Mouse (Mus musculus): ENCODE results near the gene Card6.
A peak's percentile ranks its signal among the peaks of the same experiment; 100 is the strongest.
"Not testable (repeated sequence)": the region's sequence is repeated elsewhere in the genome, so short reads cannot be mapped to it uniquely, and the experiment has no call there.

The Card6 gene

DNA sequence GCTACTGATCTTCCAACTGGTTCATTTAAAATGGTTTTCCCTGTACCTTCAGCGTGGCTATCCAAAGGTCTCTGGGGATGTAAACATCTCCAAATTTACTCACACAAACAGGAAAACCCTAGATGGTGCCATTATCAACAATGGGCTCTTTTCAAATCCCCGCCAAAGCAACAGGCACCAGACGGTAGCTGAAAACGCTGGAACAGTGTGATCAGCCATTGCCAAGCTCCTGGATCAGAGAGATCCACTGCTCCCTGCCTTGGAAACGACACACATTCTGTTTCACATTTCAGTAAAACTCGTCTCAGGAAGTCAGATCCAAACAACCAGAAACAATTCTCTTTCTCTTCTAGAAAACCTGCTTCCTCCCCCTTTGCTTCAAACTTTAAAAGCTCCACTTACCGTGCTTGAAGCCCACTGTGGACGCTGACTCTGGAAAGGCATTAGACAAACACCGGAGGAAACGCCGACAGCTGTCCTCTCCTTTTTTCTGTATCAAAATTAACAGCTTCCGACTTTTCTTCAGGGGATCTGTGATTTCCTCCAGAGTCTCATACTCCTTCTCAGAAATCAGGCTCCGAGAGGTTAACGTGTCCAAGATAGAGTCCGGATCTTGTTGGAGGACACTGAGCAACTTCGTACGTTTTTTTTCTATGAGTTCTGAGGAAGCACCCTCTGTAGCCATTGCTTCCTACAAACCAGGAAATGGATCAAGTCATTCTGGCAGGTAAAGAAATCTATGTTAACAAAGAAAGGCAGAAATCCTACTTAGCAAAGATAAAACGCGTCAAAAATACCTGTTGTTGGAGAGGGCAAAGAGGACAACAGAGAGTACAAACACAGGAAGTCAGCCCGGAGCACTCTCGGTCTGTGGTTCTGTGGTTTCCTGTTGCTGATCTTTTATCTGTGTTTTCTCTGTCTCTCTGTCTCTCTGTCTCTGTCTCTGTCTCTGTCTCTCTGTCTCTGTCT, at the start of gene Card6:
TSS of gene Card6 (minus strand) at position 854 of the 969 bp plus-strand sequence.
- no peak for DNase-seq

DNA sequence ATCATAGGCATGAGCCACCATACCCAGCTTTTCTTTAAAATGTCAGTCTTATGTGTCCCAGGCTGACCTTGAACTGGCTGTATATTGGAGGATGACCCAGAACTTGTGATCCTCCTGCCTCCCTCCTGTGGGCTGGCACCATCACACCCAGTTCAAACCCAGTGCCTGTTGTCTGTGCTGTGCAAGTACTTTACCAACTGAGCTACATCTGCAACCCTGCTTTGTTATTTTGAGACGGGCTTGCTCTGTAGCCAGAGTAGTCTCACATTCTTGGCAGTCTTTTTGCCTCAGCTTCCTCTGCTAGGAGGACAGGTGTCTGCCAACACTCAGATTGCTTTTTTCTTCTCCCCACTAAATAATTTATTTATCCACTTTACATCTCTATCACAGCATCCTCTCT, 49.0 kb upstream of the Card6 start:
- DNase-seq: no peak

DNA sequence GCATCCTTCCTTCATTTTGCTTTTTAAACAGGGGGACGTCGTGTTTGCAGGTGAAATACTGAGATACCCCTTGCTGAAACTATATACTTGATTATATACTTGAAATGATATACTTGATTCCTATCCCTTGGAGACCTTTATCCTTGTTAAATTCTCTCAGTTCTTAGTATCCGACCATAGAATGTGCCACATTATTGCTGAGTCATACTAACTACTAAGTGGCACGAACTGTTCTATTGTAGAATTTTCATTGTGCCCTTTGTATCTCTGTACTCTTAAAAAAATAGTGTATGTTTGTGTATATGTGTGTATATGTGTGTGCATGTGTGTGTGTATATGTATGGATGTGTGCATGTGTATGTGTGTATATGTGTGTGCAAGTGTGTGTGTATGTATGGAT, 48.0 kb upstream of the Card6 start:
- no peak for DNase-seq

DNA sequence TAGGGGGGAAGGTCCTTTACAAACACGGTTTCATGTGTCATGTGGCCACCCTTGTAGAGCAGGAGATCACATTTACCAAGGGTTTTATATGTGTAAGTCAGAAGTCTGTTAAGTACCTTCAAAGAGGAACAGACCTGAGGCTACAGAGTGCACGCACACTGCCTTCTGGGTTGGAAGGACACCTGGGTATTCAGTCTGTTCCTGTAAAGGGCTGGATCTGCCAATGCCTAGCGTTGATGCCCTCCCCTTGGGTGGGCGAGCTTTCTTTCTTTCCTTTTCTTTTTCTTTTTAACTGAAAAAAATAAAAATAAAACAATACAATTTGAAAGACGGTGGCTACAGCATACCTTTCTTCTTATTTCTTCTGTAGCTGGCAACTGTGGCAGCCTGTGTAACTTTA, 46.8 kb upstream of the Card6 start:
- DNase-seq: no peak

DNA sequence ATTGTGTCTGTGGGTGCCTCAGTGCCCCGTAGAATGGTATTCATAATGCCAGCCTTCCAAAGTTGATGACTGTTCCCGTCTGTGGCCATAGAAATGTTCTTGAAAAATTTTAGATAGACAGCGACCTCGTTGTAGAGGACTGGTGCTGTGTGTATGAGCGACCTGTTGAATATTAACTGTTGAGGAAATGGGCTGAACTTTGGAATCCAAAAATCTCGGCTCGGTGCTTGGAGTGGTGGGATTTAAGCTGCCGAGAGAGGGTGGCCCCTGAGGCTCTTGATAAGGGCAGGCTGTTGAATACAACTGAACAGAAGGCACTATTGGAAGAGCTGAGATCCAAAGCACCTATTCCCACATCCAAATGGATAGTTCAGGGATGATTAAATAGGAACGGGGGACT, 46.3 kb upstream of the Card6 start:
- no peak for DNase-seq

DNA sequence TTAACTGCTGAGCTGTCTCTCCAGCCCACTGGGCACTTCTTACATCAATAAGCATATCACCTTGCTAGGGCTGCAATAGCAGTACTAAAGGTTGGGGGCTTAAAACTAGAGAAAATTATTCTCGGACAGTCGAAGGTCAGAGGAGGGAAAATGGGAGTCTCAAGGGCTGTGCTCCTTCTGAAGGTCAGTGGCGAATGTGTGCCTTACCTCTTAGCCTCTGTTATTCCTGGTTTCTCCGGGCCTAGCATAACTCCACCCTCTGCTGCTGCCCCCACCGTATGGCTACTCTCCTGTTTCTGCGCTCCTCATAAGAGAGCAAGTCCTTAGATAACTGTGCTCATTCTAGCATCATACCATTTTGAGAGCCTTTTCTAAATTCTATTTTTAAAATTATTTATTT, 43.8 kb upstream of the Card6 start:
- no peak for DNase-seq

DNA sequence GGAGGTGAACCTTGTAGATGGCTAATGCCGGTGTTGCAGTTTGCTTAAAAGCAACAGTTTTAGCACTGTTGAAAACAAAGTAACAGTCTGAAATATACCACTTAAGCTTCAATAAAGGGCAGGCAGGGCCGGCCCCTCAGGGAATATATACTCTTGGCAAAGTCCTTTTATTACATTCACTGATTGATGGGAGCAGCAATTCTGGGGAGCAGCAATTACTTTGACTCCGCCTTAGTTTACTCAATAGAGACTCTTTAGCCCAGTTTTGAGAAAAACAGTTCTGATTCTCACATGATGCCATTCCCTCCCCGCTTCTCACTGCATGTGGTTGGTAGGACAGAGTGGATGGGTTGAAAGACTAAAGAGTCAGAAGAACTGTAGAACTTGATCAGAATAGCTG, 40.8 kb upstream of the Card6 start:
- no peak for DNase-seq

DNA sequence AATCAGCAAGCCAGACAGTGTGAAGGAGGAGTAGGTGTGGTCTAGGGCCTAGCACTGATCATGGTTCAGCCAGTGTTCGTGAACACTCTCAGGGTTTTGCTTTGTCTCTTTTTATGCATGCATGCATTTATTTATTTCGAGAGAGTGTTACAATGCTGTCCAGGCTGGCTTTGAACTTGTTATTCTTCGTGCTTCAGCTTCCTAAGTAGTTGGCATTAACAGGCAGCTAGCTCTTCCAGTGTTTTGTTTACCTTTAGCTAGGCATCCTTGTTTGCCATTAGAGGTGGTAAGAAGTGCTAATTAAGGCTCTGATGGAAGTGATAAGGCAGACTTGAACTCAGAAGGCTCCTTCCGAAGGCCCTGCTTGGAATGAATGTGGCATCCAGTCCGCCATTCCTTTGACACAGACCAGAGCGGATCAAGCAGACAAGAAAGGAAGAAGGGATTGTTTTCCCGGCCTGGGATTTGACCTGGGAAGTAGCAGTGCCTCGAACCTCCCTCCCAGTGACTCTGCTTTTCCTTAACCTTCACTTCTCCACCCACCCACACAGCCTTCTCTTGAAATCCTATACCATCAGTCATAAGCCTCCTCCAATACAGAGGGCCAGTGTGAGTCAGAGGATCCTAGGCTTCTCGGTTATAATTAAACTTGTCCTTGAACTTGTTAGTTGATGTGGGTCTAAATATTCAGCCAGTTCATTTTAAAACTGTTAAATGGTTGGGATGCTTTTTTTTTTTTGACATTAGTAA, 37.0 kb upstream of the Card6 start:
- DNase-seq: no peak

DNA sequence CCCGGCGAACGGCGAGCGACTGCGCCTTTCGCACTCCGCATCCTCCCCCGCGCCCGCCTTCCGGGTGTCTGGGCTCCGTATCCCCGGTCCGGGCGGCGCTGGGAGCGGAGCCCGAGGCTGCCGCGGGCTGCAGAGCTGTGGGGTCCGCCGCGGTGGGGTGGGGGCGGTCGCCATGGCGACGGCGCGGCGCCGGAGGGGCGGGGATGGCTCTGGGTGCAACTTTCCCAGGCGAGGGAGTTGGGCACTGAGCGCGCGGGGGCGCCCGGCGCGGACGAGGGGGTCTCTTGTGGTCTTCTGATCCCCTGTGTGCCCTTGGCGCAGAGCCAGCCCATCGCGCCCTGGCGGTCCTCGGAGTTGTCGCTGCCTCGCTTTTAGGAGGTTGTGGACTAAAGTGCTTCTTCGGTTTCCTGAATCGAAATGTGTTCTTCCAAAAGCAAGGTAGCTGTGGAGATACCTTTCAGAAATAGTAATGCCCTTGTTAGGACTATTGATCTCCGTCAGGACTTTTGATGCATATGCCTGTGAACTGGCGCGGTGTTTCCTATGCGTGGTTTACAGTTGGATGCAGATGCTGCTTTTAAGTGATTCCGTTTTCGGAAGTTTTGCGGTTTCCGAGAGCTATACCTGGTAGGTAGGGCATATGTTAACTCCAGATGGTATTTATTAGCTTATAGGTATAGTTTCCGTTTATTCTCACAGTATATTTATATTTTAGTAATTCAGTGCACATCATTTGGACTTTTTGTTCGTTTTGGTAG, 35.9 kb upstream of the Card6 start:
- DNase-seq: peak; percentile 82

DNA sequence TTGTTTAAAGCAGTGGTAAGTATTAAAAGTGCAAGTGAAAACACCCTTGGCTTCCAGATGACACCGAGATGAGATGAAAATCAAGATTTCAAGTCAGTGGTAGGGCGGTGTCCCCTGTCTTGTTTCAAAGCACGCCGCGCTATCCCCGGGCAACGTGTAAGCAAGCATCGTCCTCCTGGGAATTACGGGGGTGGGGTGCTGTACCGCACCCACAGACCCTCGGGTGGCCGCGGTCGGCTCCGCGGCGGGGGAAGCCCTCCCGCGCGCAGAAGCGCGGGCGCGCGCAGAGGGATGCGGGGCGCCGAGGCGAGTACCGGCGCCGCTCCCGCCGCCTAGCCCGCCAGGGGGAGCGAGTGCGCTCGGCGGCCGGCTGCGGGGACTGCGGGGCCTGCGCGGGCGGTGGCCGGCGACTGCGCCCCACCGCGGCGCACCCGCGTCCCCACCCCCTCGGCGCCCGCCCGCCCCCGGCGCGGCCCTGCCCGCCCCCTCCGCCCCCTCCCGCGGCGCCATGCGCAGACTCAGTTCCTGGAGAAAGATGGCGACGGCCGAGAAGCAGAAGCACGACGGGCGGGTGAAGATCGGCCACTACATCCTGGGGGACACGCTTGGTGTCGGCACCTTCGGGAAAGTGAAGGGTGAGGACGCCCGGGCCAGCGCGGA, 35.2 kb upstream of the Card6 start, which contains the start of gene Prkaa1:
TSS of gene Prkaa1 (plus strand) at position 501 of the 660 bp plus-strand sequence.
- peak; percentile 87 for DNase-seq

DNA sequence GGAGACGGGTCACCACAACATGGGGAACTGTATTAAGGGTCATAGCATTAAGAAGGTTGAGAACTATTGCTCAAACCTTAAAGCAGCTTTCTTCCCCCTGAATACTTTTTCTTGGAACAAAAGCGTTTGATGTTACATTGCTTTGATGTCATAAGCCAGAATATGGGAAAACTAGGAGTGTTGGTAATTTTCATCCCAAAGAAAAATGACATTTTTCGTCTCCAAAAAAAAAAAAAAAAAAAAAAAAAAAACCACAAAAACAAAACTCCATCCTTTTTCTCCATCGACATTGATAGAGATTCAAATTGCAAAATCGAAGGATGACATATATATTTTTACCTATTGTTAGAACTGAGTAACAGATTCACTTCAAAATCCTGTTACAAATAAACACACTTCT, 34.4 kb upstream of the Card6 start:
- no peak for DNase-seq

DNA sequence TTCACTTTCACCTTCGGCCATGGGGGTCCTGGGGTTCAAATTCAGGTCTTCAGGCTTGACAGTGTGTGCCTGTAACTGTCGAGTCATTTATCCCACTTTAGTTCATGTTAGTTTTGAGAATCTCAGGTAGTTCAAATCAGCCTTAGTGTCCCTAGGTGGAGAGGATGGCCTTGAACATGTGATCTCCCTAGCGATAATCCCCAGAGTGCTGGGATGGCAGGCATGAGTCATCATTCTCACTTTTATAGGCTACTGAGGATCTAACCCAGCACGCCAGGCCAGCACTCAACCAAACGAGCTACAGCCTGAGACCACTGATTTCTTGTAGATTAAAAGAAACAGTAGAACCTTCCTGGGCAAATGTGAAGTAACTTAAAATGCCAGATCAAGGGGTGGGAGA, 33.7 kb upstream of the Card6 start:
- DNase-seq: no peak

DNA sequence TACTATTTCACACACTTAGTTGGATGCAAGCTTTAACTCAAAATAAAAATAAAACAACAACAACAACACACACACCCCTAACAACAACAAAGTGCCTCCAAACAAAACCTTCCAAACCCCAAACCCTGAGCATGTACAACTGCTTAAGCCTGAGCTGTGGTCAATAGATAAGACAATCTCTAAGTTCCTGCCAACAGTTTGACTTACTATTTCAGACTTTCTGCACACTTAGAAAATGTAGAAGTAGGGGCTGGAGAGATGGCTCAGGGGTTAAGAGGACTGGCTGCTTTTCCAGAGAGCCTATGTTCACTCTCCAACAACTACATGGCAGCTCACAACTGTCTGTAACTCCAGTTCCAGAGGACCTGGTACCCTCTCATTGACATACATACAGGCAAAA, 32.0 kb upstream of the Card6 start:
- DNase-seq: no peak

DNA sequence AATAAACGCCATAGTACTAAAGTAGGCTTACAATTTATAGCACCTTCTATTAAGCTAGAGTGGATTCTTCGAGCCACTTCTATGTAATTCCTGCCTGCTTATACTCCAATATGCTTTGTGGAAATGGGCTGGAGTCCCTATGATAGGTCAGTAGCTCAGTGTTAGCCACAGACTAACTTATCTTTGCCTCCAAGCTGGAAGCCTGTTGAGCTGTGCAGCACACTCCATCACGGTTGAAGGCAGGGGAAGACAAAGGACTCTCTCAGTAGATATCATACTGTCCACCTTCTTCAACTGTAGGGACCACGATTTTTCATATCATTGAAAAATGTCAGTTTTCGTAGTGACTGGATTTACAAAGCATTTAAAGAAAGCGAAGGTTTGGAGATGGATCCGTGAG, 31.5 kb upstream of the Card6 start:
- no peak for DNase-seq

DNA sequence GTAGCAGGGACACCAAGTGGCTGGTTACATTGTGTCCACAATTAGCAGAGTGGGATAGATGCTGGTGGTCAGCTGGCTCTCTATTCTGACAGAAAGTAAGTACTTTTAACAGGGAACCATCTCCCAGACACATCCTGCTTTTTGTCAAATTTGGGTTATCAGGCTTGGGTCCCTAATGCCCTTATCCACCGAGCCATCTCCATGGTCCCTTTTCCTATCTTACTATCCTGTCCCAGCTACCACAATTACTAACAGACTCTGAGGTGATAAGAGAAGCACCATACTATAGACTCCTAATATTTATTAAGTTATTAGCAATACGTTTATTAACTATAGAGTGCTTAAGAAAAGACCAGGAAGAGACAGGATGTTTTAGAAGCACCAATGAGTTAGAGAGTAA, 31.0 kb upstream of the Card6 start:
- DNase-seq: no peak

DNA sequence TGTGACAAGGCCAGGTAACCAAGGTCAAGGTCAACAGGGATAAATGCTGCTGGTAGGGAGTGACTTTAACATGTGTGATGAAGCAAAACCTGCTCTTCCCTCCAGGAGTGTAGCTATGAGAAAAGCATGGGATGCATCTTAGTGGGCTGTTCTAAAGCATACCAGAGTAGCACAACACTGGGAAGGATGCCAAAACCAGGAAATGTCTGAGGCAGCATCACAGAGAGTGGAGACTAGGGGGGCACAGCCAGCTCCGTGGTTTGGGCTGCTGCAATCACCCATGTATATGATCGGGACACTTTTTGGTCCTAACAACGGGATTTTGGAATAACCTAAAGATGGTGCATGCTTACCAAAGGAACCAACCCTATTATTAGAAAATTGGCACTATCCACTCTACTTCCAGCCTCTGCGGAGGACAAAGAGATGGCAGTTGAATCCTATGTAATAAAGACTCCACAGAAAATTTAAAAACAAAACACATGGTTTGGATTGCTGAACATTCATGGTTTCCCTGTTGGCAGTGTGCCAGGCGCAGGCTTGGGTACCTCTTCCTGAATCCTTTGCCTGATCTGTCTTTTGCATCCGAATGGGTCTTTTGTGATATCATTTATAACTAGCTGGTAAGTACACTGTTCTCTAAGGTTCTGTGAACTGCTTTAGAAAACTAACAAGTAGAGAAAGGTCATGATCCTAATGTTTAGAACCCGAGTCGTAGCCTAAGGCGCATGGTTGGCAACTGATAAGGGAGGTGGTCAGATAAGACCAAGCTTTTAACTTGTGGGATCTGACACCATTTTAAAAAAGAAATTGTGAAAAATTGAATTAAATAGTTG, 29.9 kb upstream of the Card6 start:
- DNase-seq: no peak

DNA sequence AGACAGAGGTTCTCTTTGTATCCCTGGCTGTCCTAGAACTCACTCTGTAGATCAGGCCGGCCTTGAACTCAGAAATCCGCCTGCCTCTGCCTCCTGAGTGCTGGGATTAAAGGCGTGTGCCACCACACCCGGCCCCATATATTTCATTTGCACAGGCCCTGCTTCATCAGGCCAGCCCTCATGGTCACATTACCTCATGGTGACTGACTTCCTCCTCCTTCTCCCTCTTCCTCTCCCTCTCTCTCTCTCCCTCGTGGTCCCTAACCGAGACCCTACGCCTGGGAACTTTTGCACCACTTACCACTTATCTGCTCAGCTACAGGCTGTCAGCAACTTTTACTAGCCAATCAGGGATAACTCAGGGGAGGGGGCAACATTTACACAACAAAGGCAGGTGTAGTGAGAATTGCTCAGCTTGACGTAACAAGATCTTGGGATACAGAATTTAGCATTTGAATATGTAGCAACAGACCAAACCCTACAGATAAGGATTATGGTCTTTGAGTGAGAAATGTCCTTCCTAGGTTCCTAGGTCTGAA, 26.7 kb upstream of the Card6 start:
- DNase-seq: no peak

DNA sequence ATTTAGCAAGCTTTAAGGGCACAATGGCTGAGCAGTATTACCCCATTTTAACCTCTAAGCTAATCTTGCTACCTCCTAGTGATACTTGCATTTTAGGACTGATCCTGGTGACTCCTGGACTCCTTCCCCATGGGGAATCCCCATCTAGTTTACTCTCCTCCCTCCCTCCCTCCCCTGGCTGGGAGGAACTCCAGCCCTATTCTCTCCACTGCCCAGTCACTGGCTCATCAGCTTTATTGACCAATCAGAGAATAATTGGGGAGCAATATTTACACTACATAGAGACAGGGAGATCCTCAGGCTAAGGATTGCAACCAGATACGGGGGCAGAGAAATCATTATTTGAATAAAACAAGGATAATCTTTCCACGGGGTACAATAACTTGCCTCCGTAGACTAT, 25.8 kb upstream of the Card6 start:
- no peak for DNase-seq

DNA sequence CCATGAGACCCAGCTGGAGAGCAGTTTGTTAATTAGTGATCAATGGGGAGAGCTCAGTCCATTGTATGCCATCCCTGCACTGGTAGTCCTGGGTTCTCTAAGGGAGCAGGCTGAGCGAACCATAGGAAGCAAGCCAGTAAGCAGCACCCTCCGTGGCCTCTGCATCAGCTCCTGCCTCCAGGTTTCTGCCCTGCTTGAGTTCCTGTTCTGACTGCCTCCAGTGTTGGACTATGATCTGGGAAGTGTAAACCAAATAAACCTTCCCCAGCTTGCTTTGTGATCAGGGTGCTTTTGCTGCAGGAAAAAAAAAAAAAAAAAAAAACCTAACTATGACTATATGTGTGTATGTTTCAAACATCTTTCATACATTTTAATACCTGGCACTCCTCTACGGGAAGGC, 25.0 kb upstream of the Card6 start:
- DNase-seq: no peak

DNA sequence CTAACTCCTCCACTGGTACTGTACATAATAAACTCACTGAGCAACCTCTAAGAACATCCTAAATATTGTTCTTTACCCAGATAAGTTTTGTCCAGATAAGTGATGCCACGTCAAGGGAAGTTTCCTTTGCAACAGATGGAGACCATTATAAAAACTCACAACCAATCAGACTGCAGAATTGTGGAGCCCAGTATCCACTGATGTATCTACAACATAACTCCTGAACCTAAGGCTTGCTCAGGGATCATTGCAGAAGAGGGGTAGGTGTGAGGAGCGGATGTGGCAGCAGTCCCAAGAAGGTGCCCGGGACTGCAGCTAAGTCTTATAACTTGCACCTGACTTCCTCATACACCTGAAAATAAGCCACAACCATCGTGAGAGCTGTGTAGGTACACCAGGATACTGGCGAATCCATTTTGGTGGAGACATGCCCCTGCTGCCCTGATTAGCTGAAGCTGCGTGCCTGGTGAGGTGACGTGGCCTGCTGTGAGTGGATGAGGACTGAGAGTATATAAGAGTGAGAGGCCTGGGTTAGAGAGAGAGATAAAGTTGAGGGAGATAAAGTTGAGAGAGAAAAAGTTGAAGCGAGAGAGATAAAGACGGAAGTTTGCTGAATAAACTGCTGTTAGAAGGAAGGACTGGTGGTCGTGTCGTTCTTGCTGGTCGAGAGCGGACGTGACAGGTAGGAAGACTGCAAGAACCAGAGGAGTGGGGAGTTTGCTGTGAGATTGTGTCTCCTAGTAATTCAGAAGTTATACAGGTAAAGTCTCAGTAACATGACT, 22.7 kb upstream of the Card6 start:
- DNase-seq: not testable (repeated sequence)
